Mouse (Mus musculus) regulatory T cell (primary cell): ENCODE data around the gene Mgat4b.

Experiments used
- in situ Hi-C: fragments of 300-600 bp; cut with MboI, MseI; formaldehyde crosslinking; loops from one replicate; pipeline ENCODE4 v1.15.1; 2025; ENCODE audit warnings: high pct_unique_total_duplicates

Gene Mgat4b

GRCm38 (mm10) chr11:50200613-50201012 lies 10.1 kb upstream of the Mgat4b start:
- in situ Hi-C loops: no loop called here

- in situ Hi-C loops: no loop called here
Observed at GRCm38 (mm10) chr11:50201590-50201989, 9.1 kb upstream of the Mgat4b start.

GRCm38 (mm10) chr11:50203302-50203827 lies 7.3 kb upstream of the Mgat4b start:
- in situ Hi-C loops: no loop called here

- in situ Hi-C loops: no loop called here
Observed at GRCm38 (mm10) chr11:50205434-50205833, 5.3 kb upstream of the Mgat4b start.

- in situ Hi-C loops: no loop called here
Observed at GRCm38 (mm10) chr11:50206037-50206436, 4.7 kb upstream of the Mgat4b start.

GRCm38 (mm10) chr11:50207344-50207743 lies 3.3 kb upstream of the Mgat4b start:
- in situ Hi-C loops: no loop called here

- in situ Hi-C loops: no loop called here
Observed at GRCm38 (mm10) chr11:50208039-50208438, 2.7 kb upstream of the Mgat4b start.

GRCm38 (mm10) chr11:50210101-50210504 lies 587 bp upstream of the Mgat4b start:
- in situ Hi-C loops: no loop called here

- in situ Hi-C loops: no loop called here
Observed at GRCm38 (mm10) chr11:50211322-50212059, 801 bp downstream of the Mgat4b start.

GRCm38 (mm10) chr11:50212060-50212739 lies 1.5 kb downstream of the Mgat4b start:
- in situ Hi-C loops: no loop called here

DNA sequence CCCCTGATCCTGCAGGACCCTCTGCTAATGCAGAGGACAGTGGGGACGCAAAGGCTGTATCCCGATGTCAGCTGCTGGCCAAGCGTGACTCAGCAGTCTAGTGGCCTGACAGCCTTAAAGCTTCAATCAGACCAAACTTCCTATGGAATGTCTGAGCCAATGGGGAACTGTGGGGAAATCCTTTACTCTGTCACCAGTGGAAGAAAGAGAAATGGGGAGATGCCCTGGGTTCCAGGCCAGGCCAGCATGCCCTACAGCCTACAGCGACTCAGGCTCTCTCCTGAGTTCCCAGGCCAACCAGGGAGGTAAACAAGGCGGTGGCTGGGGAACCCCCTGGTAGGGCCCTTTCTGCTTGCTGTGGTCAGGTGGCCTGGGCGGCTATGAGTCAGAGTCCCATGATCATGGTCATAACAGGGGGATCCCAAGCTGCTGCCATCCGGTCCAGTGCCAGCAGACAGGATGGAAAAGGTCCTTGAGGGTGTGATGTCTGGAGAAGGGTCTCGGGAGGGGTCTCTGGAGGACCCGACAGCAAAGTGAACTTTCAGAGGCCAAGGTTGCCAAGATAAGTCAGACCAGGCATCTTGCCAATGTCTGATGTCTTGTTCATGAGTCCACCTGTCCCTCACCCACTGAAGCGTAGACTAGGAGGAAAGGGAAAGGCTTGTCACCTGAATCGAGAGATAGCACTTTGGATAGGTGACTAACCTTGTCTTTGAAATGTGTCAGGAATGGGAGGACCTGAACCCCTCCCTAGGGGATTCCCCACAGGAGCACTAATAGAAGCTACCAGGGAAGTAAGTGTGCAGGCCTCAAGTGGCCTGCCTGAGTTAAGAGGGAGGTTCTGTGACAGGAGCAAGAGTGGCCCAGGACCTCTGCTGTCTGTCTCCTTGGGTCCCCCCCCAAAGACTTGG lies 2.4 kb downstream of the Mgat4b start:
- in situ Hi-C loops: no loop called here

DNA sequence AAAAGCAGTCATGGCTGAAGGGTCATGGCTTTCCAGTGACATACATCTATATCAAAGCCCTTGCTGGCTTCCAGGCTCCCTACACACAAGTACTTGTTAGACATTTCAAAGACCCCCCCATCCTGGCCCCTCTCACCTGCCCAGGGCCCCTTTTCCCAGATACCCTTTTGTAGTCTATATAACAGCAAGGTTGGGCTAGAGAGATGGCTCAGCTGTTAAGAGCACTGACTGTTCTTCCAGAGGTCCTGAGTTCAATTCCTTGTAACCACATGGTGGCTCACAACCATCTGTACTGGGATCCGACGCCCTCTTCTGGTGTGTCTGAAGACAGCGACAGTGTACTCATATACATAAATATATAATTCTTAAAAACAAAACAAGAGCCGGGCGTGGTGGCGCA lies 3.9 kb downstream of the Mgat4b start:
- in situ Hi-C loops: no loop called here

DNA sequence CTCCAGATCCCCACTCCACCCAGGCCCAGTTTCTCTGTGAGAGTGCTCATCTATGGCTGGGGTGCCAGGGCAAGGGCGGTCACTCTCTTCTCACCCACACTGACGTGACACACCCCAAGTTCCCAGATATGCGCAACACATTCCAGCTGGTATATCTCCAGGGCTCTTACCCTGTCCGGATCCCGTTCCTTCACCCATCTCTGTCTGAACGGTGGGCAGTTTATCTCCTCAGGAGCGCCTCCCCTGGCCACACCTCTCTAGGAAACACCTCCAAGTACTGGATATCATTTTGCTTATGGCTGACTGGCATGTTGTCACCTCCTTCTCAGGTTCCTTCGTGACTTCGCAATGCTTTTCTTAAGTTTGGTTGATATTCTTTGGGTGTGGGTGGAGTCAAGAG lies 4.9 kb downstream of the Mgat4b start:
- in situ Hi-C loops: no loop called here

DNA sequence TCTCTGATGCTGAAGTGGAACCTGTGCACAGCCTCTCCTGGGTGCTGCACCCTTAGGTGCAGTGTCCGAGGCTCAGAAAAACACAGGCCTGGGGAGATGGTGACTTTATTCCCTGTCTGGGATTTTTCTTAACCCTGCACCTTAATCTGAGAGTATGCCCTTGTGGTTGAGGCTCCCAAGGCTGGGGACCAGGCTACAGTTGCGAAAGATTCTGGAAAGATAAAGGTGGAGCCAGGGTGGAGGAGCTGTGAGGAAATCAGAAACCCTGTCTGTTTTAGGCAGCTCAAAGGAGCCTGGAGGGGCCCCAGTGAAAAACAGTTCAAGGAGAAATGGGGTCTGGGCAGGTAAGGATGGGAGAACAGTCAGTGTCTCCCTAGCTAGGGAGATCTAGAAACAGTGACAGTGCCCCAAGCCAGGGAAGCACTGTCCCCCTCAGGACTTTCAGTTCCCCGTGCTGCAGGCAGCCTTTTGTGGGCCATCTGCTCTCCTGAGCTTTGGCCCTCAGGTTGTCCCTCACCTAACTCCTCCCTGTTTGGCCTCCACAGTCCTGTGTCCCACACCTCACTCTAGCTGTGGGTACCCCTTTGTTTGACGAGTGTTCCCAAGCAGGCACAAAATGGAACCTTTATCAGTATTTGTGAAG lies 6.2 kb downstream of the Mgat4b start:
- in situ Hi-C loops: no loop called here

- in situ Hi-C loops: no loop called here
Observed at GRCm38 (mm10) chr11:50217811-50218210, 7.1 kb downstream of the Mgat4b start.

- in situ Hi-C loops: no loop called here
Observed at GRCm38 (mm10) chr11:50219833-50220232, 9.1 kb downstream of the Mgat4b start.

- in situ Hi-C loops: no loop called here
Observed at GRCm38 (mm10) chr11:50222559-50223276, 12.0 kb downstream of the Mgat4b start.

DNA sequence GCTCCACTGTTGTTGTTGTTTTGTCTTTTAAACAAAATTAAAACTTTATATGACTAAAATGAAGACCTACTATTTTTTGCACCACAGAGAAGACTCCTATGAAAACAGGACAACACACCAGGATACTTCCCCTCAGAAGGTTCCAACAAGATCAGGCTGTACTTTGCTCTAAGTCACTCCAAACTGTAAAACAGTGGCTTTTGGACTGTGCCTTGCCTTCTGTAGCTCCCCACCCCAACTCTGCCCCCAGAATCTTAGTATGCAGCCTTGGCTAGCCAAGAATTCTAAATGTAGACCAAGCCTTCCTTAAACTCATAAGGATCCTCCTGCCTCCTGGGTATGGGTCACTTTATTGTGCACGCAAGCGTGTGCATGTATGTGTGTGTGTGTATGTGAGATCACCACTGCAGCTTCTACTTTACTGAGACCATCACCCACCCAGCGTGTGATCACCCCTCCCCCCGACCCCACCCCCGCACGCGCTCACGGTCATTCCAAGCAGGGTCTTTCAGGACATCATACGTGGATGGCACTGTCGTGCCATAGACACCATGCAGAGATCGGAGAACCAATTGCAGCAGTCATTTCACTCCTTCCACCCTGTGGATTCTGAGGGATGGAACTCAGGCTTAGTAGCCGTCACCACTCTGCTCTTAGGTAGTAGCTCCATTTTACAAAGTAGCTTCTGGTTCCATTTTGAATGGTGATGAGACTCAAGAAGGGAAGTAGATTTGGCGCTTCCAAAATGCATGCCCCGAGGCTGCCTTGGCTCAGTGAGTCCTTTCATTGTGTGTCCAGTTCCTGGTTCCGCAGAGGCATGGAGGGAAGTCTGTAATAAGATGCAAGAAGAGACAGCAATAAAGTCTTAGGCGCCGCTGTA lies 13.3 kb downstream of the Mgat4b start:
- in situ Hi-C loops: no loop called here

DNA sequence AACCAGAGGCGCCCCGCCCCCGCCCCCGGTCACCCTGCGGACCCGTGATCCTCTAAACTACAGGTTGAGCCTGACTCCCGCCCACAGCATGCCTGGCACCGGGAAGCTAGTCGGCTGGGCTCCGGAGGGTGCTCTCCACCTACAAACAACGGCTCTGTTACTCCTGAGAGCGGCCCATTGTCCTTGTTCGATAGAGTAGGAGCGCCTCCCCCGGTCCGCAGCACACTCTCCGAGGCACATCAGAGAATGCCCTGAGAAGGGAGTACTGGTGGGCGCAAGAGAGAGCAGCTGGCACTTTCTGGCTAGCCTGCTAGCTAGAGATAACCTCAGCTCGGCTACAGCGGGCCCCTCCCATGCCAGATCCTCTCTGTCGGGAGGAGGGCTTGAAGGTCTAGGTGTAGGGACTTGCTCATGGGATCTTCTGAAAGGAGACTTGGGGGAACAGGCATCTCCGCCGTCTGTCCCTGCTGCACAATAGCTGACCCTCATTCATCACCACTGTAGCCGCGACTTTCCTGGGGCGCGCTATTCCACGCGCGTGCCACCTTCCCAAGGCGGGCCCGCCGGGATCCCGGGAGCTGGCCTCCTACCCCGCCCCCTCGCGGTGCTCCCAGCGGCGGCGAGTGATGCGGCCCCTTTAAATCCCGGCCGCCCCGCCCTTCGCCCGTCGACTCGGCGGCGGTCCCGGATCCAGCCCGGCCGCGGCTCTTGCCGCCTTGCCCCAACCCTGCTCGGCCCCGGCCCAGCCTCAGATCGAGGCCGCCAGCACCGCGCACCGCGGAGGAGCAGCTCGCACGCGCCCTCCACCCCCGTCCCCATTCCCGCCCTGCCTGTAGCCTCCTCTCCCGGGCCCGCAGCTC lies 14.2 kb downstream of the Mgat4b start:
- in situ Hi-C loops: no loop called here
